Mouse (Mus musculus): ENCODE data around the gene Bmp8a. TPM values are rescaled to one million over a fixed set of nuclear protein-coding genes. Genes with fewer than 3 reads are reported as not detected.
"Not testable (repeated sequence)": the region's sequence is repeated elsewhere in the genome, so short reads cannot be mapped to it uniquely, and the experiment has no call there.

Gene Bmp8a
- polyA plus RNA-seq, 1 experiment from 2014 or later, result 0.23 TPM

- Histone ChIP-seq H3K4me3 (ENCODE audit: low read depth, low read length) (no peak overlapping the region), H3K9ac (ENCODE audit: low read length) (no peak overlapping the region), H3K36me3 (ENCODE audit: control insufficient read depth, insufficient read depth, low read length) (no peaks in the 10 kb centered on the region), H3K27me3 (ENCODE audit: control insufficient read depth, insufficient read depth, low read length) (peaks cover 8% of the 10 kb centered on the region; the same call in 1 of the 2 replicates), H3K4me2 (ENCODE audit: low read depth, low read length, severe bottlenecking) (no peak overlapping the region), H3K9me3 (ENCODE audit: control insufficient read depth, low read length) (no peaks in the 10 kb centered on the region; the same call in 1 of the 2 replicates), H3K27ac (ENCODE audit: low read depth, low read length) (no peak overlapping the region), H3K4me1 (replicated peaks; ENCODE audit: control insufficient read depth, insufficient read depth, low read length) (no peaks in the 10 kb centered on the region)
- 71% methylated on average over 14 of the region's 14 CpGs for WGBS
- no peak for ATAC-seq (replicated peaks; ENCODE audit: low FRiP score)
- no peak for DNase-seq (ENCODE audit: low spot score)
Observed at GRCm38 (mm10) chr4:123335796-123336585, 7.1 kb downstream of the Bmp8a start.

- not testable (repeated sequence) for H3K4me3 ChIP-seq (ENCODE audit: low read depth, low read length); H3K9me3 ChIP-seq (ENCODE audit: control insufficient read depth, low read length); H3K9ac ChIP-seq (ENCODE audit: low read length); H3K27ac ChIP-seq (ENCODE audit: low read depth, low read length); H3K27me3 ChIP-seq (ENCODE audit: control insufficient read depth, insufficient read depth, low read length); ATAC-seq (replicated peaks; ENCODE audit: low FRiP score); H3K4me1 ChIP-seq (replicated peaks; ENCODE audit: control insufficient read depth, insufficient read depth, low read length); DNase-seq (ENCODE audit: low spot score); H3K36me3 ChIP-seq (ENCODE audit: control insufficient read depth, insufficient read depth, low read length); H3K4me2 ChIP-seq (ENCODE audit: low read depth, low read length, severe bottlenecking)
- WGBS, result 82% methylated on average over 10 of the region's 10 CpGs
Observed at GRCm38 (mm10) chr4:123335244-123335643, 7.8 kb downstream of the Bmp8a start.

- 66% methylated on average over 3 of the region's 3 CpGs for WGBS
Observed at GRCm38 (mm10) chr4:123334177-123334576, 8.9 kb downstream of the Bmp8a start.

GRCm38 (mm10) chr4:123333151-123333550, 9.9 kb downstream of the Bmp8a start:
- WGBS, result 92% methylated on average over 4 of the region's 4 CpGs
- H3K27ac ChIP-seq (ENCODE audit: low read depth, low read length), result no peak overlapping the region

More at GRCm38 (mm10) chr4:123334177-123334576, 8.9 kb downstream of the Bmp8a start:
- ATAC-seq (replicated peaks; ENCODE audit: low FRiP score) (no peak), DNase-seq (ENCODE audit: low spot score) (no peak)
- Histone ChIP-seq H3K4me1 (replicated peaks; ENCODE audit: control insufficient read depth, insufficient read depth, low read length) (no peaks in the 10 kb centered on the region), H3K9ac (ENCODE audit: low read length) (no peak overlapping the region), H3K4me3 (ENCODE audit: low read depth, low read length) (no peak overlapping the region), H3K27me3 (ENCODE audit: control insufficient read depth, insufficient read depth, low read length) (no peaks in the 10 kb centered on the region), H3K36me3 (ENCODE audit: control insufficient read depth, insufficient read depth, low read length) (no peaks in the 10 kb centered on the region), H3K4me2 (ENCODE audit: low read depth, low read length, severe bottlenecking) (no peak overlapping the region), H3K27ac (ENCODE audit: low read depth, low read length) (no peak overlapping the region), H3K9me3 (ENCODE audit: control insufficient read depth, low read length) (no peaks in the 10 kb centered on the region; the same call in 1 of the 2 replicates)

GRCm38 (mm10) chr4:123331961-123332360, 11.1 kb downstream of the Bmp8a start:
- 75% methylated on average over 1 of the region's 1 CpGs for WGBS
- not testable (repeated sequence) for H3K9me3 ChIP-seq (ENCODE audit: control insufficient read depth, low read length); H3K36me3 ChIP-seq (ENCODE audit: control insufficient read depth, insufficient read depth, low read length); ATAC-seq (replicated peaks; ENCODE audit: low FRiP score); H3K4me1 ChIP-seq (replicated peaks; ENCODE audit: control insufficient read depth, insufficient read depth, low read length); H3K4me3 ChIP-seq (ENCODE audit: low read depth, low read length); H3K4me2 ChIP-seq (ENCODE audit: low read depth, low read length, severe bottlenecking); DNase-seq (ENCODE audit: low spot score); H3K9ac ChIP-seq (ENCODE audit: low read length); H3K27ac ChIP-seq (ENCODE audit: low read depth, low read length); H3K27me3 ChIP-seq (ENCODE audit: control insufficient read depth, insufficient read depth, low read length)

More at GRCm38 (mm10) chr4:123333151-123333550, 9.9 kb downstream of the Bmp8a start:
- ATAC-seq (replicated peaks; ENCODE audit: low FRiP score), result no peak
- Histone ChIP-seq H3K4me3 (ENCODE audit: low read depth, low read length) (no peak overlapping the region), H3K9me3 (ENCODE audit: control insufficient read depth, low read length) (no peaks in the 10 kb centered on the region; the same call in 1 of the 2 replicates), H3K4me2 (ENCODE audit: low read depth, low read length, severe bottlenecking) (no peak overlapping the region), H3K4me1 (replicated peaks; ENCODE audit: control insufficient read depth, insufficient read depth, low read length) (no peaks in the 10 kb centered on the region), H3K36me3 (ENCODE audit: control insufficient read depth, insufficient read depth, low read length) (no peaks in the 10 kb centered on the region), H3K9ac (ENCODE audit: low read length) (no peak overlapping the region), H3K27me3 (ENCODE audit: control insufficient read depth, insufficient read depth, low read length) (no peaks in the 10 kb centered on the region)
- no peak for DNase-seq (ENCODE audit: low spot score)

- Histone ChIP-seq H3K27ac (ENCODE audit: low read depth, low read length) (no peak overlapping the region), H3K27me3 (ENCODE audit: control insufficient read depth, insufficient read depth, low read length) (no peaks in the 10 kb centered on the region), H3K9me3 (ENCODE audit: control insufficient read depth, low read length) (no peaks in the 10 kb centered on the region; the same call in 1 of the 2 replicates), H3K36me3 (ENCODE audit: control insufficient read depth, insufficient read depth, low read length) (no peaks in the 10 kb centered on the region), H3K4me1 (replicated peaks; ENCODE audit: control insufficient read depth, insufficient read depth, low read length) (no peaks in the 10 kb centered on the region), H3K9ac (ENCODE audit: low read length) (no peak overlapping the region), H3K4me2 (ENCODE audit: low read depth, low read length, severe bottlenecking) (no peak overlapping the region), H3K4me3 (ENCODE audit: low read depth, low read length) (no peak overlapping the region)
- no peak for ATAC-seq (replicated peaks; ENCODE audit: low FRiP score)
- DNase-seq (ENCODE audit: low spot score), result no peak
- WGBS, result 75% methylated on average over 5 of the region's 5 CpGs
Observed at GRCm38 (mm10) chr4:123331326-123331725, 11.7 kb downstream of the Bmp8a start.

GRCm38 (mm10) chr4:123328946-123329345, 14.1 kb downstream of the Bmp8a start:
- H3K4me1 ChIP-seq (replicated peaks; ENCODE audit: control insufficient read depth, insufficient read depth, low read length), result no peaks in the 10 kb centered on the region
- H3K9me3 ChIP-seq (ENCODE audit: control insufficient read depth, low read length), result no peaks in the 10 kb centered on the region; the same call in 1 of the 2 replicates
- H3K27me3 ChIP-seq (ENCODE audit: control insufficient read depth, insufficient read depth, low read length), result no peaks in the 10 kb centered on the region
- H3K4me2 ChIP-seq (ENCODE audit: low read depth, low read length, severe bottlenecking), result no peak overlapping the region
- H3K36me3 ChIP-seq (ENCODE audit: control insufficient read depth, insufficient read depth, low read length), result no peaks in the 10 kb centered on the region
- no peak overlapping the region for H3K4me3 ChIP-seq (ENCODE audit: low read depth, low read length)
- WGBS, result 81% methylated on average over 6 of the region's 6 CpGs
- H3K9ac ChIP-seq (ENCODE audit: low read length), result no peak overlapping the region
- no peak for ATAC-seq (replicated peaks; ENCODE audit: low FRiP score)
- no peak for DNase-seq (ENCODE audit: low spot score)
- no peak overlapping the region for H3K27ac ChIP-seq (ENCODE audit: low read depth, low read length)

GRCm38 (mm10) chr4:123327630-123328029, 15.4 kb downstream of the Bmp8a start:
- no peak overlapping the region for H3K9ac ChIP-seq (ENCODE audit: low read length)
- H3K4me3 ChIP-seq (ENCODE audit: low read depth, low read length), result no peak overlapping the region
- DNase-seq (ENCODE audit: low spot score), result no peak
- H3K27ac ChIP-seq (ENCODE audit: low read depth, low read length), result no peak overlapping the region
- H3K36me3 ChIP-seq (ENCODE audit: control insufficient read depth, insufficient read depth, low read length), result no peaks in the 10 kb centered on the region
- no peak overlapping the region for H3K4me2 ChIP-seq (ENCODE audit: low read depth, low read length, severe bottlenecking)
- H3K27me3 ChIP-seq (ENCODE audit: control insufficient read depth, insufficient read depth, low read length), result peaks cover 6% of the 10 kb centered on the region
- no peaks in the 10 kb centered on the region for H3K9me3 ChIP-seq (ENCODE audit: control insufficient read depth, low read length)
- 76% methylated on average over 3 of the region's 3 CpGs for WGBS
- no peak for ATAC-seq (replicated peaks; ENCODE audit: low FRiP score)
- no peaks in the 10 kb centered on the region for H3K4me1 ChIP-seq (replicated peaks; ENCODE audit: control insufficient read depth, insufficient read depth, low read length)

GRCm38 (mm10) chr4:123326087-123326486, 17.0 kb downstream of the Bmp8a start:
- no peak overlapping the region for H3K27ac ChIP-seq (ENCODE audit: low read depth, low read length)
- ATAC-seq (replicated peaks; ENCODE audit: low FRiP score) (no peak), DNase-seq (ENCODE audit: low spot score) (no peak)
- no peak overlapping the region for H3K4me3 ChIP-seq (ENCODE audit: low read depth, low read length)
- peaks cover 6% of the 10 kb centered on the region for H3K27me3 ChIP-seq (ENCODE audit: control insufficient read depth, insufficient read depth, low read length)
- no peaks in the 10 kb centered on the region for H3K9me3 ChIP-seq (ENCODE audit: control insufficient read depth, low read length)
- 88% methylated on average over 3 of the region's 3 CpGs for WGBS
- H3K4me1 ChIP-seq (replicated peaks; ENCODE audit: control insufficient read depth, insufficient read depth, low read length), result no peaks in the 10 kb centered on the region
- H3K36me3 ChIP-seq (ENCODE audit: control insufficient read depth, insufficient read depth, low read length), result no peaks in the 10 kb centered on the region
- H3K9ac ChIP-seq (ENCODE audit: low read length), result no peak overlapping the region
- no peak overlapping the region for H3K4me2 ChIP-seq (ENCODE audit: low read depth, low read length, severe bottlenecking)
